Mouse (Mus musculus) myocyte (in vitro differentiated cells): ENCODE results near the gene Brdt. TPM values are rescaled to one million over a fixed set of nuclear protein-coding genes. Genes with fewer than 3 reads are reported as not detected.

ENCODE experiments used
- H3K27me3 ChIP-seq: one replicate; pipeline ENCODE4 v1.6.1; 2011; ENCODE audit not compliant: control insufficient read depth, insufficient read depth, insufficient read length
- H3K36me3 ChIP-seq: one replicate; pipeline ENCODE4 v1.6.1; 2011; ENCODE audit not compliant: control insufficient read depth, insufficient read depth
- H3K4me2 ChIP-seq: one replicate; pipeline ENCODE4 v1.6.1; 2011; ENCODE audit warnings: low read depth, control low read depth
- H3K4me3 ChIP-seq: one replicate; pipeline ENCODE4 v1.5.1; 2011; ENCODE audit warnings: mild to moderate bottlenecking, control low read depth, moderate library complexity
- H3K79me2 ChIP-seq: one replicate; pipeline ENCODE4 v1.6.1; 2011; ENCODE audit not compliant: control insufficient read depth, insufficient read depth
- H3ac ChIP-seq: one replicate; pipeline ENCODE4 v1.6.1; 2011; ENCODE audit not compliant: control insufficient read depth, insufficient read length
- CEBPB ChIP-seq: IDR thresholded peaks from 2 replicates; pipeline ENCODE4 v1.6.1; 2011; ENCODE audit warnings: mild to moderate bottlenecking, moderate library complexity; ENCODE audit not compliant: poor library complexity, insufficient read depth, severe bottlenecking
- E2F4 ChIP-seq: IDR thresholded peaks from one replicate; pipeline ENCODE4 v1.6.1; 2011; ENCODE audit warnings: mild to moderate bottlenecking, control low read depth, moderate library complexity; ENCODE audit not compliant: insufficient read depth
- MAX ChIP-seq: IDR thresholded peaks from one replicate; pipeline ENCODE4 v1.6.1; 2011; ENCODE audit warnings: low read depth, mild to moderate bottlenecking, control low read depth
- MYOD1 ChIP-seq, 3 experiments: IDR thresholded peaks; one replicate each; pipeline ENCODE4 v1.6.1; 2011; ENCODE audit warnings: control low read depth in 2 of 3, low read depth in 2 of 3, mild to moderate bottlenecking in 2 of 3, moderate library complexity in 1 of 3; ENCODE audit not compliant: insufficient read length in 2 of 3, control insufficient read depth in 1 of 3
- MYOG ChIP-seq, 3 experiments: IDR thresholded peaks; one replicate each; pipeline ENCODE4 v1.6.1; 2011; ENCODE audit warnings: control low read depth in 2 of 3, low read depth in 2 of 3, mild to moderate bottlenecking in 2 of 3; ENCODE audit not compliant: insufficient read length in 2 of 3, control insufficient read depth in 1 of 3, insufficient read depth in 1 of 3
- POLR2A ChIP-seq: IDR thresholded peaks from one replicate; pipeline ENCODE4 v1.6.1; 2011; ENCODE audit warnings: low read depth, mild to moderate bottlenecking, control low read depth, moderate library complexity; ENCODE audit not compliant: insufficient read length
- POLR2AphosphoS2 ChIP-seq: IDR thresholded peaks from one replicate; pipeline ENCODE4 v1.6.1; 2011; ENCODE audit warnings: low read depth, control low read depth; ENCODE audit not compliant: insufficient read length
- REST ChIP-seq: IDR thresholded peaks from one replicate; pipeline ENCODE4 v1.6.1; 2011; ENCODE audit warnings: mild to moderate bottlenecking, control low read depth, moderate library complexity; ENCODE audit not compliant: insufficient read depth, insufficient read length
- SRF ChIP-seq: IDR thresholded peaks from one replicate; pipeline ENCODE4 v1.6.1; 2011; ENCODE audit warnings: low read depth; ENCODE audit not compliant: control insufficient read depth, insufficient read length
- TCF12 ChIP-seq: IDR thresholded peaks from one replicate; pipeline ENCODE4 v1.6.1; 2011; ENCODE audit warnings: mild to moderate bottlenecking, control low read depth; ENCODE audit not compliant: poor library complexity, insufficient read depth, severe bottlenecking
- TCF3 ChIP-seq: IDR thresholded peaks from one replicate; pipeline ENCODE4 v1.6.1; 2011; ENCODE audit warnings: low read depth, control low read depth; ENCODE audit not compliant: insufficient read length
- USF1 ChIP-seq: IDR thresholded peaks from one replicate; pipeline ENCODE4 v1.6.1; 2011; ENCODE audit warnings: low read depth, mild to moderate bottlenecking, control low read depth, moderate library complexity
- polyA plus RNA-seq: library from polyadenylated mRNA; unstranded; fragments of >200 nt; fragmentation: generic; extraction: Trizol; gene quantifications from one replicate; pipeline ENCODE4 v1.2.1, GENCODE M21; 2012; ENCODE audit warnings: missing spikeins

Brdt gene
- polyA plus RNA-seq, 1 experiment = 0.95 TPM

DNA sequence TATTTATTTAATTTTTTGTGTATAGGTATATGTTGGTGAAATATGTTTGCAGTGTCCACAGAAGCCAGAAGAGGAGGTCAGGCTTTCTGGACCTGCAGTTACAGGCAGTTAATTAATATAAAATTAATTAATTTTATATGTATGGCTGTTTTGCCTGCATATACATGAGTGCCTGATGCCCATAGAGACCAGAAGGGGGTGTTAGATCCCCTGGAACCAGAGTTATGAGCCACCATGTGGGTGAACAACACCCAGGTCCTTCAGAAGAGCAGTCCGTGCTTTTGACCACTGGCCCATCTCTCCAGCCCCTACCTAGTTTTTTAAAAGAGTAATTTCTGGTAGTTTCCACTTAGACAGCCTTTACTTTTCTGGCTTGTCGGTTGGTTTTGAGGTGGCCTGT is 81.3 kb downstream of the Brdt start:
- no peak for TF ChIP-seq MYOG (IDR thresholded peaks at IDR 0.05; ENCODE audit: control insufficient read depth in 1 of 3, insufficient read depth in 1 of 3, insufficient read length in 2 of 3, low read depth in 2 of 3)
- TF ChIP-seq CEBPB = no peak
- no peak for TF ChIP-seq POLR2A
- no peak overlapping the region for H3K4me3 ChIP-seq
- no peak overlapping the region for H3K4me2 ChIP-seq
- H3ac ChIP-seq = no peak overlapping the region
- no peaks in the 10 kb centered on the region for H3K27me3 ChIP-seq
- H3K36me3 ChIP-seq = no peaks in the 10 kb centered on the region
- H3K79me2 ChIP-seq = no peaks in the 10 kb centered on the region

DNA sequence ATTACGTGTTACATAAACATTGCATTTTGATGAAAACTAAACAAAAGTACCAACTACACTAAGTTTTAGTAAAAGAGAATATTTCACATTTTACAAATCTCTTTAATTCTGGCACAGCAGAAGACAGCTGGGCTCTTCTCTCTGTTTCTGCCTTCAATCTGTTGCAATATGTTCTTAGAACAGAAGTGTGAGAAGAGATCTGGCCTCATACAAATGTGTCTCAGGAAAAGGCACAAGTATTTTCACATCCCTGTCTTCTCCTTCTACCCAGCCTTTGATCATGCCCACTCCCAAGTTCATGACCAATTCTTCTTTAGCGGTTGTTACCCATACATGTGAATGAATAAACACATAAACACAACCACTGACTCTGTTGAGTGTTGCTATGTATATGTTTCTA is 84.1 kb downstream of the Brdt start:
- Histone ChIP-seq H3K79me2 (no peaks in the 10 kb centered on the region), H3K36me3 (no peaks in the 10 kb centered on the region), H3K4me3 (no peak overlapping the region), H3K4me2 (no peak overlapping the region), H3ac (no peak overlapping the region), H3K27me3 (no peaks in the 10 kb centered on the region)
- no peak for TF ChIP-seq POLR2AphosphoS2
- no peak for TF ChIP-seq MYOG (IDR thresholded peaks at IDR 0.05; ENCODE audit: control insufficient read depth in 1 of 3, insufficient read depth in 1 of 3, insufficient read length in 2 of 3, low read depth in 2 of 3)
- no peak for TF ChIP-seq MYOD1 (IDR thresholded peaks at IDR 0.05; ENCODE audit: control insufficient read depth in 1 of 3, insufficient read length in 2 of 3, low read depth in 2 of 3)
- no peak for TF ChIP-seq TCF3

DNA sequence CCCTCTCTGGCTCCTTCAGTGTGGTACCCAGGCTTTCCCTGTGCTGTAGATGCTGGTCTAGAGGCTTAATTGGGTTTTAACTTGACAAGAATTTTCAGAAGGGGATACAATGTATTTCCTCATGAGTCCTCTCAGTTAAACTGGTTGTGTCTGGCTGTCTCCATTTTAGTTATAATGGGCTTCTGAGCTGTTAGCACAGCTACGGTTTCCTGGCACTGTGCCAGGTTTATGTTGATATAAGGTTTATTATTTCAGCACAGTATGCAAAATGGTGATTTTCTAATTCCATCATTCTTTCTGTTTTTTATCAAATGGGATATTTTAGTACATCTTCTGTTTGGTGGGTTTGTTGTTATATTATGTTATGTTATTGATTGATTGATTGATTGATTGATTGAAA is 90.7 kb downstream of the Brdt start:
- H3K79me2 ChIP-seq = no peaks in the 10 kb centered on the region
- H3K4me3 ChIP-seq = no peak overlapping the region
- no peak overlapping the region for H3K4me2 ChIP-seq
- H3ac ChIP-seq = no peak overlapping the region
- no peaks in the 10 kb centered on the region for H3K27me3 ChIP-seq
- H3K36me3 ChIP-seq = no peaks in the 10 kb centered on the region
- no peak for TF ChIP-seq USF1
- no peak for TF ChIP-seq SRF
- TF ChIP-seq MAX = no peak
- no peak for TF ChIP-seq TCF3
- no peak for TF ChIP-seq TCF12
- TF ChIP-seq POLR2A = no peak
- no peak for TF ChIP-seq CEBPB
- no peak for TF ChIP-seq MYOG (IDR thresholded peaks at IDR 0.05; ENCODE audit: control insufficient read depth in 1 of 3, insufficient read depth in 1 of 3, insufficient read length in 2 of 3, low read depth in 2 of 3)
- TF ChIP-seq POLR2AphosphoS2 = no peak
- TF ChIP-seq E2F4 = no peak
- no peak for TF ChIP-seq MYOD1 (IDR thresholded peaks at IDR 0.05; ENCODE audit: control insufficient read depth in 1 of 3, insufficient read length in 2 of 3, low read depth in 2 of 3)
- no peak for TF ChIP-seq REST

GRCm38 (mm10) chr5:107431249-107431648 is 100.3 kb downstream of the Brdt start, which contains the start of gene Lpcat2b:
Gene Lpcat2b, plus strand, starts transcription at chr5:107431549.
- Histone ChIP-seq H3K27me3 (peaks cover 10% of the 10 kb centered on the region), H3K79me2 (no peaks in the 10 kb centered on the region), H3K4me2 (peak within 1 kb of the TSS; percentile 35), H3ac (no peak within 1 kb of the TSS), H3K4me3 (no peak within 1 kb of the TSS), H3K36me3 (no peaks in the 10 kb centered on the region)
- TF ChIP-seq MYOD1 (IDR thresholded peaks at IDR 0.05; ENCODE audit: control insufficient read depth in 1 of 3, insufficient read length in 2 of 3, low read depth in 2 of 3) (no peak), TCF12 (no peak), POLR2A (no peak), REST (no peak), MAX (no peak), USF1 (no peak), POLR2AphosphoS2 (no peak), TCF3 (no peak), SRF (no peak), E2F4 (no peak), CEBPB (no peak), MYOG (IDR thresholded peaks at IDR 0.05; ENCODE audit: control insufficient read depth in 1 of 3, insufficient read depth in 1 of 3, insufficient read length in 2 of 3, low read depth in 2 of 3) (no peak)

- Histone ChIP-seq H3K36me3 (no peaks in the 10 kb centered on the region), H3K4me3 (no peak overlapping the region), H3K4me2 (no peak overlapping the region), H3K79me2 (no peaks in the 10 kb centered on the region), H3K27me3 (peaks cover 10% of the 10 kb centered on the region), H3ac (no peak overlapping the region)
- TF ChIP-seq MAX (no peak), TCF3 (no peak), SRF (no peak), TCF12 (no peak)
Measured at GRCm38 (mm10) chr5:107434001-107434400, 103.0 kb downstream of the Brdt start.
